Mouse (Mus musculus): ENCODE data around the gene C9. TPM values are rescaled to one million over a fixed set of nuclear protein-coding genes. Genes with fewer than 3 reads are reported as not detected.

The C9 gene
- polyA plus RNA-seq, 1 experiment from 2014 or later = not detected

- H3K9ac ChIP-seq (ENCODE audit: low read depth, low read length) = no peak overlapping the region
- WGBS = 74% methylated on average over 8 of the region's 8 CpGs
- H3K36me3 ChIP-seq (ENCODE audit: control insufficient read depth, insufficient read depth, low read length) = no peaks in the 10 kb centered on the region
- no peak overlapping the region for H3K27ac ChIP-seq (ENCODE audit: low read depth, low read length)
- H3K4me1 ChIP-seq (ENCODE audit: control insufficient read depth, insufficient read depth, low read depth, low read length) = no peaks in the 10 kb centered on the region
- no peaks in the 10 kb centered on the region for H3K27me3 ChIP-seq (replicated peaks; ENCODE audit: control insufficient read depth, insufficient read depth, low read length)
- ATAC-seq = no peak
- no peak overlapping the region for H3K4me3 ChIP-seq (ENCODE audit: low read length)
- H3K4me2 ChIP-seq (ENCODE audit: low read length) = no peak overlapping the region
- no peaks in the 10 kb centered on the region for H3K9me3 ChIP-seq (ENCODE audit: control insufficient read depth, low read length)
These were observed 16.3 kb downstream of the C9 start for GRCm38 (mm10) chr15:6461381-6461780.

GRCm38 (mm10) chr15:6463361-6463923 is 18.3 kb downstream of the C9 start:
- Histone ChIP-seq H3K36me3 (ENCODE audit: control insufficient read depth, insufficient read depth, low read length) (no peaks in the 10 kb centered on the region), H3K27ac (ENCODE audit: low read depth, low read length) (no peak overlapping the region), H3K9ac (ENCODE audit: low read depth, low read length) (no peak overlapping the region), H3K4me3 (ENCODE audit: low read length) (no peak overlapping the region), H3K4me1 (ENCODE audit: control insufficient read depth, insufficient read depth, low read depth, low read length) (no peaks in the 10 kb centered on the region), H3K27me3 (replicated peaks; ENCODE audit: control insufficient read depth, insufficient read depth, low read length) (no peaks in the 10 kb centered on the region), H3K9me3 (ENCODE audit: control insufficient read depth, low read length) (no peaks in the 10 kb centered on the region), H3K4me2 (ENCODE audit: low read length) (no peak overlapping the region)
- WGBS = 83% methylated on average over 3 of the region's 3 CpGs
- no peak for ATAC-seq

- H3K9me3 ChIP-seq (ENCODE audit: control insufficient read depth, low read length) = no peaks in the 10 kb centered on the region
- H3K4me2 ChIP-seq (ENCODE audit: low read length) = no peak overlapping the region
- no peak overlapping the region for H3K27ac ChIP-seq (ENCODE audit: low read depth, low read length)
- no peaks in the 10 kb centered on the region for H3K4me1 ChIP-seq (ENCODE audit: control insufficient read depth, insufficient read depth, low read depth, low read length)
- no peak overlapping the region for H3K4me3 ChIP-seq (ENCODE audit: low read length)
- H3K27me3 ChIP-seq (replicated peaks; ENCODE audit: control insufficient read depth, insufficient read depth, low read length) = no peaks in the 10 kb centered on the region
- no peak overlapping the region for H3K9ac ChIP-seq (ENCODE audit: low read depth, low read length)
- H3K36me3 ChIP-seq (ENCODE audit: control insufficient read depth, insufficient read depth, low read length) = no peaks in the 10 kb centered on the region
- ATAC-seq = no peak
- WGBS = 63% methylated on average over 10 of the region's 10 CpGs
These were observed 21.9 kb downstream of the C9 start for GRCm38 (mm10) chr15:6466995-6467394.

GRCm38 (mm10) chr15:6468845-6469244 is 23.7 kb downstream of the C9 start:
- no peak overlapping the region for H3K4me2 ChIP-seq (ENCODE audit: low read length)
- no peak overlapping the region for H3K27ac ChIP-seq (ENCODE audit: low read depth, low read length)
- no peaks in the 10 kb centered on the region for H3K9me3 ChIP-seq (ENCODE audit: control insufficient read depth, low read length)
- ATAC-seq = no peak
- no peaks in the 10 kb centered on the region for H3K4me1 ChIP-seq (ENCODE audit: control insufficient read depth, insufficient read depth, low read depth, low read length)
- H3K9ac ChIP-seq (ENCODE audit: low read depth, low read length) = no peak overlapping the region
- WGBS = 97% methylated on average over 1 of the region's 1 CpGs
- H3K4me3 ChIP-seq (ENCODE audit: low read length) = no peak overlapping the region
- no peaks in the 10 kb centered on the region for H3K36me3 ChIP-seq (ENCODE audit: control insufficient read depth, insufficient read depth, low read length)
- no peaks in the 10 kb centered on the region for H3K27me3 ChIP-seq (replicated peaks; ENCODE audit: control insufficient read depth, insufficient read depth, low read length)

- ATAC-seq = no peak
- 88% methylated on average over 3 of the region's 3 CpGs for WGBS
- Histone ChIP-seq H3K9me3 (ENCODE audit: control insufficient read depth, low read length) (no peaks in the 10 kb centered on the region), H3K36me3 (ENCODE audit: control insufficient read depth, insufficient read depth, low read length) (no peaks in the 10 kb centered on the region), H3K4me3 (ENCODE audit: low read length) (no peak overlapping the region), H3K9ac (ENCODE audit: low read depth, low read length) (no peak overlapping the region), H3K27me3 (replicated peaks; ENCODE audit: control insufficient read depth, insufficient read depth, low read length) (no peaks in the 10 kb centered on the region), H3K4me1 (ENCODE audit: control insufficient read depth, insufficient read depth, low read depth, low read length) (no peaks in the 10 kb centered on the region), H3K4me2 (ENCODE audit: low read length) (no peak overlapping the region), H3K27ac (ENCODE audit: low read depth, low read length) (no peak overlapping the region)
These were observed 24.3 kb downstream of the C9 start for GRCm38 (mm10) chr15:6469384-6469783.

- WGBS = 80% methylated on average over 3 of the region's 3 CpGs
- Histone ChIP-seq H3K4me1 (ENCODE audit: control insufficient read depth, insufficient read depth, low read depth, low read length) (no peaks in the 10 kb centered on the region), H3K27ac (ENCODE audit: low read depth, low read length) (no peak overlapping the region), H3K27me3 (replicated peaks; ENCODE audit: control insufficient read depth, insufficient read depth, low read length) (no peaks in the 10 kb centered on the region), H3K9me3 (ENCODE audit: control insufficient read depth, low read length) (0 out of 2 replicates have a peak, but pooled peaks cover 2% of the 10 kb centered on the region), H3K36me3 (ENCODE audit: control insufficient read depth, insufficient read depth, low read length) (no peaks in the 10 kb centered on the region), H3K9ac (ENCODE audit: low read depth, low read length) (no peak overlapping the region), H3K4me2 (ENCODE audit: low read length) (no peak overlapping the region), H3K4me3 (ENCODE audit: low read length) (no peak overlapping the region)
- no peak for ATAC-seq
These were observed 38.4 kb downstream of the C9 start for GRCm38 (mm10) chr15:6483561-6483960.

GRCm38 (mm10) chr15:6492386-6492785 is 47.3 kb downstream of the C9 start:
- WGBS = 97% methylated on average over 2 of the region's 2 CpGs
- no peak overlapping the region for H3K4me2 ChIP-seq (ENCODE audit: low read length)
- no peak overlapping the region for H3K9ac ChIP-seq (ENCODE audit: low read depth, low read length)

GRCm38 (mm10) chr15:6498396-6499070 is 53.4 kb downstream of the C9 start:
- 0 out of 2 replicates have a peak overlapping the region, but pooled peaks have one; percentile 3 for H3K27ac ChIP-seq (ENCODE audit: low read depth, low read length)
- 56% methylated on average over 10 of the region's 10 CpGs for WGBS

More at GRCm38 (mm10) chr15:6492386-6492785, 47.3 kb downstream of the C9 start:
- Histone ChIP-seq H3K36me3 (ENCODE audit: control insufficient read depth, insufficient read depth, low read length) (no peaks in the 10 kb centered on the region), H3K9me3 (ENCODE audit: control insufficient read depth, low read length) (no peaks in the 10 kb centered on the region), H3K27me3 (replicated peaks; ENCODE audit: control insufficient read depth, insufficient read depth, low read length) (no peaks in the 10 kb centered on the region), H3K27ac (ENCODE audit: low read depth, low read length) (no peak overlapping the region), H3K4me3 (ENCODE audit: low read length) (no peak overlapping the region), H3K4me1 (ENCODE audit: control insufficient read depth, insufficient read depth, low read depth, low read length) (no peaks in the 10 kb centered on the region)
- ATAC-seq = no peak

GRCm38 (mm10) chr15:6500787-6501186 is 55.7 kb downstream of the C9 start:
- no peak for ATAC-seq
- WGBS = 62% methylated on average over 1 of the region's 1 CpGs

More at GRCm38 (mm10) chr15:6498396-6499070, 53.4 kb downstream of the C9 start:
- H3K36me3 ChIP-seq (ENCODE audit: control insufficient read depth, insufficient read depth, low read length) = no peaks in the 10 kb centered on the region
- H3K9me3 ChIP-seq (ENCODE audit: control insufficient read depth, low read length) = no peaks in the 10 kb centered on the region
- no peaks in the 10 kb centered on the region for H3K27me3 ChIP-seq (replicated peaks; ENCODE audit: control insufficient read depth, insufficient read depth, low read length)
- H3K4me3 ChIP-seq (ENCODE audit: low read length) = no peak overlapping the region
- H3K4me1 ChIP-seq (ENCODE audit: control insufficient read depth, insufficient read depth, low read depth, low read length) = no peaks in the 10 kb centered on the region
- peak overlapping the region; percentile 32 for H3K4me2 ChIP-seq (ENCODE audit: low read length)
- H3K9ac ChIP-seq (ENCODE audit: low read depth, low read length) = no peak overlapping the region
- peak; percentile 74 for ATAC-seq

More at GRCm38 (mm10) chr15:6500787-6501186, 55.7 kb downstream of the C9 start:
- H3K27me3 ChIP-seq (replicated peaks; ENCODE audit: control insufficient read depth, insufficient read depth, low read length) = no peaks in the 10 kb centered on the region
- H3K4me2 ChIP-seq (ENCODE audit: low read length) = no peak overlapping the region
- no peak overlapping the region for H3K27ac ChIP-seq (ENCODE audit: low read depth, low read length)
- H3K4me1 ChIP-seq (ENCODE audit: control insufficient read depth, insufficient read depth, low read depth, low read length) = no peaks in the 10 kb centered on the region
- H3K4me3 ChIP-seq (ENCODE audit: low read length) = no peak overlapping the region
- H3K9me3 ChIP-seq (ENCODE audit: control insufficient read depth, low read length) = no peaks in the 10 kb centered on the region
- H3K9ac ChIP-seq (ENCODE audit: low read depth, low read length) = no peak overlapping the region
- H3K36me3 ChIP-seq (ENCODE audit: control insufficient read depth, insufficient read depth, low read length) = no peaks in the 10 kb centered on the region
